Mouse (Mus musculus) layer of hippocampus, postnatal 10 days (tissue): ENCODE measurements at regions not wholly inside any gene's neighbourhood (a gene's known extent, or its start where the extent isn't known, plus 50 kb on each side); places are given as distances from the start of the nearest gene placed in this dataset.
"Not testable (repeated sequence)": the region's sequence is repeated elsewhere in the genome, so short reads cannot be mapped to it uniquely, and the experiment has no call there.

ENCODE experiments used
- DNase-seq, 2 experiments: peaks; one replicate each; pipeline ENCODE4 v3.0.0; 2021; ENCODE audit warnings: low spot score in 2 of 2

DNA sequence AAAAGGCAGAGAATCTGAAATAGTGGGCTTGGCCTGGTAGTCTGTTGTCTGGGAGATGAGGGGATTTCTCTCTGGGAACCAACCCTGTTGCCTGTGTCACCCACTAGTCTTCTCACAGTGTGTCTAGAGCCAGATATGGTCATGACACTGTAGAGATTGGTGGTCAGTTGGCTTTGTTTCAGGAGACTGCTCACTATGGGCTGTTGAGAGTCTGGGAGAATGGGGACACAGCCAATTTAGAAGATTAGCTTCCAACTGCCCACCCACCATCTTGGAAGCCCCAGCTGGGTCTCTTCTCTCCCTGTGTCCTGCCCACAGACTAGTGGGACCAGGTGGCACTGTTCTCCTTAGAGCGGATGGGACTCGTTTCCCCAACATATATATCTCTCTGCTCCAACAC is 320.4 kb downstream of the Fgf9 start:
- no peak for DNase-seq

DNA sequence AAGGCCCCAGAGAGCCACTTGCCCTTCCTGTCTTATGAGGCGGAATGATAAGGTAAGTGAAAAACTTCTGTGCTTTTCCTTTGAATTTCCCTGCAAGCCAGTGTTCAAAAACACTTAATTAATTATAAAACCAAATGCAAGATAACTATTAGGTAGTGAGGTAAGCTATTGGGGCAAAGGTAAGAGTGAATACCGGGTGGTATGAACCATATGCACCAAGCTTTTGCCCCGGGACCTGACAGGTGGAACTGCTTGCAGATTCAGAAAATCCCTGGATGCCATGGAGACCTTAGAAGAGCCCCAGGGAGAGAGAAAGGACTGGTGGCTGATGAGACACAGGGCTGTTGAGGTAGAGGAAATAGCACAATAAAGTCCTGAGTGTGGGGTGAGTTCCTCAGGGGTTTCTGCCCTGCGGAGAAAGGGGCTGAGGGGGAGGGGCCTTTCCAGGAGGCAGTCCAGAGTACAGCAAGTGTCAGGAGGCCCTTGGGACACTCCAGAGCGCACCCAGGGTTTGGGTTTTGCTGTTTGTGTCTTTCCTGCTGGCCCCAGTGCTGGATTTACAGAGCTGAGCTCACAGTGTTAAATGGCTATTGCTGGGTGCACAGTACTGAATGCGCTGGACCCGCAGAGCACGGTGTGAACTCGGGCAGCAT is 317.1 kb downstream of the Fgf9 start:
- no peak for DNase-seq

DNA sequence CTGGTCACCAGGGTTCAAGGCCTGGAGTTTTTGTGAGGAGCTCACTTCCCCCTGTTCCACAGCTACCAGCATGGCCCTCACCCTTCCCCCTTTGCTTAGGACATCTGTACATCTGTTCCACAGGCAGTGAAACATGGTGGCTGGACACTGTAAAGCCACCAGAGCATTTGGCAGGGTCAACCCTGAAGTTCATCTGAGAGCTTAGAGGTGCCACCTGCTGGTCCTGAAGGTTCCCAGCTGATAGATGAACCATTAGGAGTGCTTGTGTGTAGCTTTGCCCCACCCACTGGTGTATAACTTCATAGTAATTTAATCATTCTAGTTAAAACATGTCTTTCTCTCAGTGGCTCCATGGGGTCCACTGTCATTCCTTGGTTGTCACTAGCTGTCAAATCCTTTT is 304.7 kb downstream of the Fgf9 start:
- no peak for DNase-seq

DNA sequence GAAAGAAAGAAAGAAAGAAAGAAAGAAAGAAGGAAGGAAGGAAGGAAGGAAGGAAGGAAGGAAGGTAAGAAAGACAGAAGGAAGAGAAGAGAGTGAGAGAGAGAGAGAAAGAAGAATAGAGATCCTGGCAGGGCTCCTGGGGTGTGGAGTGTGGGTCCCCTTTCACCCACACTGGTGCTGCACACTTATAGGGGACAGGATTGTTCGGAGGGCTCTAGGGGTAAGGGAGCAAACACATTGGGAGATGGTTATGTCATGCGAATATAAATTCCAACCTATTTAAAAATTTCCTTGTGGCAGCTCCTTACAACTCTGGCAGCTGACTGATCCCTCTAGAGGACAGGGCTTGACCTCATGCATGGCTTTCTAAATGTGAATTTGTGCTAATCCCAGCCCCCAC is 286.5 kb downstream of the Fgf9 start:
- DNase-seq, result no peak

DNA sequence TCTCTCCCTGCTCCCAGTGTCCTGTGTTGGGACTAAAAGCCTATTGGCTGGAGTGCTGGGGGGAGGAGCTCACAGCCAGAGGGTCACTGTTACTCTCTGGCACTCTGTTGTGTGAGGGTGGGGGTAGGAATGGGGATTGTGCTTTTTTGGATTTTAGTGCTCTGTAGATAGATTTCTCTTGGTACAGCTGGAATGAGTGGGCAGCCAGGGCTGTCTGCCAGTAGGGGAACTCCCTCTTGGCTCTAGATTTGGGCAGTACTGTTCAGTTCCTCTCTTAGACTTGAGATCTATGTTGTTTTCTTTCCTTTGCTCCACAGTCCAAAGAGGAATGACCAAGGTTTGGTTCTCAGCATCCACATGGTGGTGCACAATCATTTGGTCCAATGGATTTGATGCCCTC is 282.6 kb downstream of the Fgf9 start:
- DNase-seq, result peak; percentile 14 to 15

DNA sequence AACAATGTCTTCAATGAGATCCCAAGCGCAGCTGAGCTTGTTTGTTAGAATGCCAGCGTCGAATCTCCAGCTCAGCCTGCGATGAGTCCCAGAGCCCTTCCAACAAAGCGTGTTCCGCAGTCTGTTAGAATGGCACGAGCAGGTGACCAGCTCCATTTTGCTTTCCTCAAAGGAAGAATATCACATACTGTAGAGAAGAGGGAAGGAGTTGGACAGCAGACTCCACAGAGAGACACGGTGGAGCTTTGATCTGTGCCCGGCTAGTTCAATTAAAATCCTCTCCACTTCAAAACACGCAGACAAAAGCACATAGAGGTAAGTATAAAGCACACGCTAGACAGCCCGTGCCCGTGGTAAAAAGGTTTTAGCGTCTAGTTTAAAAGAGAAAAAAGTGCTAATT is 265.8 kb downstream of the Fgf9 start:
- DNase-seq, result no peak

DNA sequence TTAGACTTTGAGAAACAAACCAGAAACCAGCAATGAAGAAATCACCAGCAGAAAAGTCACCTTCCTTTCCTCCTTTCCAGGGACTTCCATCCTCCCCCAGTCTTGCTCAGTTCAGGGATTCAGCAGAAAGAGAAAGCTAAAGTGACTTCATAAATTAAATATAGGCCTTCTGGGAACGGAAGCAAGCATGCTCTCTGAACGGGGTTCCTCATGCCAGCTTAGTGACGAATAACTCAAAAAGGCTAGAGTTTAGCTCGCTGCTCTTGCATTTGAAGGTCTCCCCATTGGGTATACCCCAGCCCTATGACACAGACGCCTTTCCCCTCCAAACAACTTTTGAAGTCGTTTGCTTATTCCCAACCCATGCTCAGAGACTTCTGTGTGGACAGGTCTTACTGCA is 252.8 kb downstream of the Fgf9 start:
- no peak for DNase-seq

DNA sequence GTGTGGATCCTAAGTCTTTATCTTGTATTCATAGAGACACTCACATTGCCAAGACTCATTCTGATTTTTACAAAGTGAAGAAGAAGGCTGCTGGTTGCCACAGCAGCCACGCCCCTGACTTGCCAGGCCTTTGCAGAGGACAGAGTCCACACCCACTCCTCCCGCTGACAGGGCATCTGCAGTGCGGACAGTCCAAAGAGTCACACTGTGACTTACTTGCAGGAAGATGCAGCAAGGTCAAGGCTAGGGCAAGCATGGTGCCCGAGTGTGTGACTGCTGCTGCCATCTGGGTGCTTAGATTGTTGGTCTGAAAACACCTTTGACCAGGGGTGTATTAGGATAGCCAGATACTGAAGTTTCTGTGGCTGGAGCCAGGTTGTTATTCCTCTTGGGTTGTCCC is 252.1 kb downstream of the Fgf9 start:
- no peak for DNase-seq

DNA sequence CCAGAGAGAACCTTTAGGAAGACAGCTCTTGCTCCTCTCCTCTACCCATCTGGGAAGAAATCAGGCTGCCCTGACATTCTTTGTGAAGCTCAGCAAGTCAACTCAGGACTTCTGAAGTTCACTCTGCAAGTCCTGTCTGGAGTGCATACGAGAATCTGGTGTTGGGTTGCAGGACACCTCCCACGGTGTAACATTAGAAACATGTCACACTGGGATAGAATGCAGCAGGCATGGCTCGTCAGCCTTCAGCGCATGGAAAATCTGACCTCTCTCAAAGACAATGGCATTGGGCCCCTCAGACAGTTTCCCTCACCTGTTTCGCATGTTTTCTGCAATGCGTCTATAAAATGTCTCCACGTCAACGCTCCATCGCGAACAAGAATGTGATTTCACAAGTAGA is 251.5 kb downstream of the Fgf9 start:
- no peak for DNase-seq

DNA sequence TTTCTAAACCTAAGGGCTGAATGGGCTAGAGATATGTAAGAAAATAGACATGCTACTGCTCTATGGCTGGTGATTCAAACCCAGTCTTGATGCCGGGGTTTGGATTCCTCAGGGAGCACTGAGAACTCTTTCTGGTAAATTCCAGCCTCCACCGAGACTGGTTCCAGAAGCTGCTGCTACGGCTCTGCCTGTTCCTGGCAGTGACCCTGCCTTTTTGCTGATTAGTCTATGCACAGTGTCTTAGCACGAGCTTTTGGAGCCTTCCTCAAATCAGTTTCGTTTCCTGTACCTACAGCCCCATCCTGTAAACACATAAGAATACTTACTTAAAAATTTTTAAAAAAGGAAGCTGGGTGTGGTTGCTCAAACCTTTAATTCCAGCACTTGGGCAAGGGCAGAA is 250.9 kb downstream of the Fgf9 start:
- no peak for DNase-seq

DNA sequence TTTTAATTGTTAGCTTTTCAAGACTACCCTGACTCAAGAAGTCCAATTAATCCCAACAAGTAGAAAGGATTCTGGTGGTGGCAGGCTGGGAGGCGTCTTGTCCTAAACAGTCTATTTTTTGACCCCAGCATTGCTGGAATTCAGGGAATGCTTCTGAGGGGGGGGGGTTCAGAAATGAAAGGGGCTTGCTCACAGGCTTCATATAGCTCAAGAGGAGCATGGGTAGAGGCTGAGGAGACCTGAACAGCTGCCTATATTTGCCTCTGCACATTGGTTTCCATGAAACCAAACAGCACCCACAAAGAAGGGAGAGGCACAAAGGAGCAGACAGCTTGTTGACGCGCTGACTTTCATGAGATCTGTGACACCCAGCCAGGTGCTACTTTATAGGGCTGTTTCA is 247.3 kb downstream of the Fgf9 start:
- no peak for DNase-seq

DNA sequence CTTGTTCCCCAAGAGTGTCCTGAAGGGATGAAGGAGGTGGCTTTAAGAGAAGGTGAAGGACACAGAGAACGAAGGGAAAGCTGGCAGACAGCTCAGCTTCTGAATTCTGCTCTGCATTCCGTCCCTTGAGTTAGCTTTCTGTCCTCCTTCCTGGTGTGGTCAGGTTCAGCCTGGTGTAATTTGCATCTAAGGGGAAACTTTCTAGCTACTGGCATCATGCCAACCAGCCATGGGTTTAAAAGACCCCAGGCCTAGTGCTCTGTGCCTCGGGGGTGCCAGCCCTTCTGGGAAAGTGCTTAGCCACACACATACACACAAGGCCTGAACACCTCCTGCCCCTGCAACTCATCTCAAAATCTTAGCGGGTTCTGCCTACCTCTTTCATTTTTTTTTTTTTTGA is 246.9 kb downstream of the Fgf9 start:
- no peak for DNase-seq

DNA sequence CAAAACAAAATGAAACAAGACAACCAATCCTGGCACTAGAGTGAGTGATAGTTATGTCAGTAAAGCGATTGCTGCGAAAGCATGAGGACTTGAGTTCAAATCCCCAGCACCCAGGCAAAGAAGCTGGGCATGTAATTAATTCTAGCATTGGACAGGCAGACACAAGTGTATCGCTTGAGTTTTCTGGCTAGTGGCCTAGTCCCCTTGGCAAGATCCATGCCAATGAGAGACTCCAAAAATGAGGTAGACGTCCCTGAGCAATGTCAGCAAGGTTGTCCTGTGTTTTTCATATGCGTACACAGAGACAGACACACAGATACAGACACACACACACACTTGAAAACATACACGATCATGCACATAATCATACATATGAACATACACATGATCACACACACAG is 237.3 kb downstream of the Fgf9 start:
- DNase-seq, result no peak

DNA sequence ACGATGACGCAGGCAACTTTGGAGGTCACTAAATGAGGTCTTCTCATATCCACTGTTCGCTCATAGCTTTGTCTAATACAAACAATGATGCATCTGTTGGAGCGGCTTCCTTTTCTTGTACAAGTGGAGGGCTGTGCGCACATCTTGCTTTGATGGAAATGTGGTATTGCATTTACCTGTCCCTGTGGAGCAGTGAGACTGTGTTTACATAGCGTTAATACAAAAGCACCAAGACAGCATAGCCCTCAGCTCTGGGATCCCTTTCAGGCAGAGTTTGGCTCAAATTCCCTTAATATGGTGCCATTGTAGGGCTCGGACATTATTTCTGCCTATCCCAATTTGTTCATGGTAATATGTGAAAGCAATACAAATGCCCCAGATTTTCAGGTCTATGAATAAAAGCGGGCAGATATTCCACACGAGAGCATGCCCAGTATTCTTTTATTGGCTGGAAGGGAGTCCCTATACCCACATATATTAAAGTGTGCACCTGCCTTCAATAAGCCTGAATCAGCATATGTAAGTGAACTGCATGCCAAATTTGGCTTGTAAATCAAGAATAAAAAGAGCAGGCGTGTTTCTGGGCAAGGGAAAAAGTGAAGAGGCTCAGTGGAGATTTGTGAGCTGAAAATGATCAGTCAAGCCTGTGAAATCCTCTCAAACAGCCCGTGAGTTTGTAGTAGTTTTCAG is 236.6 kb downstream of the Fgf9 start:
- DNase-seq, result no peak

DNA sequence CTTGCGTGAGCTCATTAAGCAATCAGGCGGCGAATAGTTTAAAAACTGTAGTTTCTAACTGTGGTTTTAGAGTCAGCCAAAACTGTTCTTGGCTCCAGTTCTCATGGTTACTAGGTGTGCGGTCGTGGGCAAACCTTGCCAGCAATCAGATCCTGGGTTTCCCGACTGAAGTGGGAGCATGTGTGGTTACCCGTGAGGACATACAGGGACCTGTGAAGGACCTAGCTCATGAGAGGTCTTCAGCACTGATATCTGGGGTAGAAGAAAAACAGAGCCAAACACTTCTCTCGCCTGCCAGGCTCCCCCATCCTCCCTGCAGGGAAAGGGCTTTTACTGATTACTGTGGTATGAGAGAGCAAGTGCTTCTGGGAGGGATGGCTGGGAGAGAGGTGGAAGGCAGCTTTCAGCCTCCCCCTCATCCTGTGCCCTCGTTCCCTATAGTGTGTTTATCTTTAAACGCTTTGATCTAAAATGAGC is 230.1 kb downstream of the Fgf9 start:
- peak in 1 of 2 experiments; percentile 15 for DNase-seq

DNA sequence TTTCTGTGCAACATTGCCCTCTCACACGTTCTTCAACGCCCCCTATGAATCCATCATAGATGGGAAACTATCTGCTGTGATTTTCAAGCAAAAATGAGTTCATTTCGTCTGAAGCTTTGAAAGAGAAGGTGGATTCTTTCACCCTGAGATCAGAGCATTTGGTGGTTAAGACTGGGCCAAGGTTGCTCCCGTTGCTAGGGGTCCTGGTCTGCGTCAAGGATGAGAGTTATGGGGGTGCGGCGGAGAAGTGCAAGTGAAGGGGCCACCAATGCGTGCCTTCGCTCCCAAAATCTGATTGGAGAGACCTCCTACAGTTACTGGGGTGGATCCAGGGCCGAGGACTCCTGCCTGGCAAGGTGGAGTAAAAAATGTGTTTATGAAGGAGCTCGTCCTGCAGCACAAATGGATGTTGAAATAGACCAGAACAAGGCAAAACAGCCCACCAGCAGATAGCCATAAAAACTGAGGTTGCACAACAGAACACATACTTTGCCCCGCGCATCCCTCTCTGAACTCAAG is 215.7 kb downstream of the Fgf9 start:
- no peak for DNase-seq

DNA sequence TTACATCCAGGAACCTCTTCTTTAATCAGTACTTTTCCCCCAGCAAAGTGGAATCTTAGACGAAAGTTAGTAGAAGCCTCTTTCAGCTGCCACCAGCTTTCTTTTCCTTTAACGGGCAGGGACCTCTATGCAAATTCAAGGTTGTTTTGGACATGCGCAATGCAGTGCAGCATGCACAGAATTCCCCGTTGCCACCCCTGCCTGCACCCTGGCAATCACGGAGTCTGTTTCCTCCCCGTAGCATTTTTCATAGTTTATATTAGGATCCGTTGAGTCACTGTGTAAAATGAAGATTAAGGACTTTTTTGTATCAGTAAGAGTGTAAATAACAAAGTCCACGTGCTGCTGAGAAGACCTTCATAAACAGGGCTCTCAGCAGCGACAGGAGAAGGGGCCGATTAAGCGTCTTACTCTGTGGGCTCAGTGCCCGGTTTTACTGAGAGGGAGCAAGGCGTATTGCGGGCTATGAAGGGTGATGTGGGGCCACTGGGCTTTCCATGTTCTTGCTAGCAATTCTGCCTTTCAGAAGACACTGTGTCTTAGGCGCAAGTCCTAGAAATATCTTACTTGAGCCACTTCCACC is 212.5 kb downstream of the Fgf9 start:
- no peak for DNase-seq

DNA sequence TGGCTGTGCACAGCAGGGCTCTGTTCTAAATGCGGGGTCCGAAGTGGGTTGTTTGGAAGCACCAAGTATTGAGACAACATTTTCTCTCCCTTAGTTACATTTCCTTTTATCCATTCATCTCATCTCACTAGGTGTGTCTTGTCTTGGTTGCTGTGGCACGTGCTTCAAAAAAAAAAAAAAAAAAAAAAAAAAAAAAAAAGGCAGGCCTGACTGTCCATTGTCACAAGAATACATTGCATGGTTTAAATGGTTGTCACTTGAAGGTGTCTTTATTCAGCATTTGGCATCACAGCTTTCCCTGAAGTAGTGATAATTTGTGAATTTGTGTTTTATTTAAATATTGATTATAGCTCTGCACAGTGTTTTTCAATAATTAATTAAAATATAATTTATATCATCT is 211.9 kb downstream of the Fgf9 start:
- no peak for DNase-seq

DNA sequence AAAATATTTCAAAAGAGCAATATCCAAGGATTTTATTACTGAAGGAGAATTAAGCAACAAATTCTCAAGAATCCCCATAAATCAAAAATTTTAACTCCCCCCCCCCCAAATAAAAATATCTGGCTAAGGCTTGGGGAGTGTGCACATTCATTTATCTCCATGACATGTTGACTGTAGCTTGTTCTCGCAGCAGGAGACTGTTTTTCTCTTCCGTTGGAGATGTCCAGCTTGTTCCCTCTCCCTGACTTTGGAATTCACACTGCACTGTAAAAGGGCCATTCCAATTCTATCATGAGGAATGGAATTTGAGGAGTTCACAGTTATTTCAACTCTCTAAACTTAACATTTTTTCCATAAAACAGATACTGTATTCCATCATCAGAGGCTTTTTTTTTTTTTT is 204.1 kb downstream of the Fgf9 start:
- DNase-seq, result not testable (repeated sequence)

DNA sequence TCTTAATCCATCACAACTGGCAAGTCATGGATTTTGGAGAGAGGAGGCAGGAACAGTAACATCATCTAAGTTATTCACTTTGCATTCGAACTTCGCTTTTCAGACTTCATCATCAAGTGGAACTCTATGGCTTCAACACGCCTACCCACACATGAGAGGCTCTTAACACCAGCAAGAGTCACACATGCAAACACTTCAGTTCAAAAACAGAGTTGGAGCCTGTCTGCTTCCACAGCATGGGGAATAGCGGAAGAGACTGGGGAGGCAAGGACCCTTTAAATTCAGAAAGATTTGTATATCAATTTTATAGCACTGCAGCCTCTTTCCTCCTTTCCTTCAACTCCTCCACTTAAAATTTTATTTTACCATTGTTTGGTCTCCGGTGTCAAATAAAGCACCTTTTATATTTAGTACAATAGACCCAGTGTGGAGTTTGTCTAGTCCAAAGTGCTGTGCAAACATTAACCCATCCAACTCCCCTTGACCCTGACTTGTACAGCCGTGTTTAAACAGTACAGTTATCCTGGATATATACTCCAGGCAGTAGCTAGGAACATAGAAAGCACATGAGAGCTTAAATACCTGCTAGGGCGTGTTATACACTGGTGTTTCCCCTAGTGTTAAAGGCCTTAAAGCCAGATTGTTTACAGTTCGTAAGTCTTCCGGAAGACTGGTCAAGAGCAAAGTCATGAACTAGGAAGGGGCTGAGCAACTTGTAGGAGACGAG is 203.5 kb downstream of the Fgf9 start:
- DNase-seq, result no peak

DNA sequence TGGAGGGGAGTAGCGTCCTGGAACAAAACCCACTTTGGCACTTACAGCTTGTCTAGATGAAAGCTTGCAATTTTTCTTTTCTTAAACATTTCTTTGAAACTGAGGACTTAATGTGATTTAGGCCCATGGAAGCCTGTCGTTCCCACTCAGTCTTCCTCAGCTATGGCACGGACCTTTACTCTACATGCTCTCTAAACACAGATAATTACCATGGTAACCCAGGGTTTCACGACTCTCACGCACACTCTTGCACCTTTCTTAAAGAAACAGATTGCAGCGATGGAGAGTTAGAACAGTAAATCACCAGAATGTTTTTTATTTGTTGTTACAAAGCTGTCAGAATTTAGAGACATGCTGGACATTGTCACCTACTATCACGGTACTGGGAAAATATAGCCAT is 195.0 kb downstream of the Fgf9 start:
- DNase-seq, result no peak

DNA sequence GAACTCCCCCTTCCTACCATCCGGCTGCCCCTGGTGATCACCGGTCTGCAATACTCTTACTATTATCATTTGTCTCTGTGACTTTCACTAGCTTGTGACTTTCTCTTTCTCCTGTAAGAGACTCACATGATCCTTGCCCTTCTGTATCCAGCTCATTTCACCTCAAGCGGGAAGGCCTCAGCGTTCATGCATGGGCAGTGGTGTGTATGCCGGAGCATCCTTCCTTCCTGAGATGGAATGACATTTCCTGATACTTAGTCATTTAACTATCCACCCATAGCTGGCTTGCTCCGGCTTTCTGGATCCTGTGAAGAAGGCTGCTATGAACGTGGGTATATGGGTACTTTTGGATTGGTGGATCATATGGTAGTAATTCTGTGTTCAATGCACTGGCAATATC is 194.1 kb downstream of the Fgf9 start:
- no peak for DNase-seq
